Mouse (Mus musculus) ovary, adult 10 weeks (tissue): ENCODE results near the gene Ntng2. TPM values are rescaled to one million over a fixed set of nuclear protein-coding genes. Genes with fewer than 3 reads are reported as not detected.

Experiments
- polyA plus RNA-seq: library from polyadenylated mRNA; stranded (reverse); fragments of 350-450 nt; fragmentation: Illumina TruSeq; extraction: RNeasy Lipid Tissue Mini Kit (QIAGEN cat#74804); gene quantifications from one replicate; pipeline ENCODE4 v1.2.3, GENCODE M21; 2014

Gene Ntng2
- not detected for polyA plus RNA-seq

GRCm38 (mm10) chr2:29252599-29253204 is at the start of gene Ntng2:
Gene Ntng2, minus strand, starts transcription at chr2:29253005.

Other genes with a start within 250 kb of the Ntng2 start
- 4.7 TPM for gene Cfap77, start 197.9 kb downstream of the Ntng2 start, polyA plus RNA-seq
- 10.5 TPM for gene Ttf1, start 192.7 kb downstream of the Ntng2 start, polyA plus RNA-seq
- gene Setx, start 128.8 kb downstream of the Ntng2 start, polyA plus RNA-seq = 90.8 TPM
- 3.5 TPM for gene Med27, start 93.8 kb upstream of the Ntng2 start, polyA plus RNA-seq